Mouse (Mus musculus) urinary bladder, adult 2 months (tissue): ENCODE data around the gene Gm5890. TPM values are rescaled to one million over a fixed set of nuclear protein-coding genes. Genes with fewer than 3 reads are reported as not detected.
"Not testable (repeated sequence)": the region's sequence is repeated elsewhere in the genome, so short reads cannot be mapped to it uniquely, and the experiment has no call there.

ENCODE experiments used
- DNase-seq: peaks from one replicate; pipeline ENCODE4 v3.0.0; 2022; ENCODE audit warnings: low spot score
- polyA plus RNA-seq: library from polyadenylated mRNA; depleted of rRNA; stranded (reverse); fragments of >200 nt; gene quantifications from 2 replicates; pipeline ENCODE4 v1.2.3, GENCODE M21; 2012; rRNA removed

Gm5890 gene
- polyA plus RNA-seq = not detected in 2 replicates

DNA sequence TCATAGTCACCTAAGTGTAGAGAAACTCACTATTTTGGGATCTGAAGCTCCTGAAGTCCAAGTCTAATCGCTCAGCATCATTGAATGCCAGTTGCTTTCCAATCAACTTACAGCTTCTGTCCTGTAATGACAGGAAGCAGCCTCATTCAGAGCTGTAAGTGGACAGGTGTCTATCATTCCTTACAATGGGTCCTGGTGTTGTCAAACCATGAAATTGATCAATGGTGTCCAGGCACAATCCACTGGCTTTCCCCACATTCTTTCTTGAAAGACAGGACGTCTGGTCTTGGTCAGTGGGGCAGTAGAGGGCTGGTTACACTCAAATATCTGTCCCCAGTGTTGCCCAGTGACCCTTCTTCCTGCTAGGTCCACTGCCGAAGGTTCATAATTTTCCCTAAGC is at the start of gene Gm5890:
TSS of gene Gm5890 (minus strand) at position 101 of the 400 bp plus-strand sequence.
- DNase-seq = not testable (repeated sequence)

DNA sequence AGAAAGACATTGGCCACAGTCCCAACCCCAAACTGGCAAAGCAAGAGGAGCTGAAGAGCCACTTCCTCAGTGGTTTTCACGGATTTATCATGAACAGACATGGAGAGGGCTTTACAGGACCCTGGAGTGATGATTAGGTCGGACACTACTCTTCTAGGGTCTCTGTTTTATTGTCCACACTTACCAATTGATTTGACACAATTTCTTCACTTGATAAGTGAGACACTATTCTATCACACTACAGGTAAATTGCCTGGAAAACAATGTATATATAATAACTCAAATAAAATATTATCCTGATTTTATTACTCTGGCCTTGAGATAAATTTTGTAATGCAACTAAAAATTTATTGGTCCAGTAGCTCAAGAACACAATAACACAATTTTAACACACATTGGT is 28.9 kb downstream of the Gm5890 start, which contains the start of gene Gm4498:
TSS of gene Gm4498 (minus strand) at position 101 of the 400 bp plus-strand sequence.
- not testable (repeated sequence) for DNase-seq

Other genes with a start within 250 kb of the Gm5890 start
- not detected in 2 replicates for gene Vmn1r91, start 163.2 kb downstream of the Gm5890 start, polyA plus RNA-seq
- not detected in 2 replicates for gene Gm16442, start 140.3 kb downstream of the Gm5890 start, polyA plus RNA-seq
- not detected in 2 replicates for gene Vmn1r93, start 123.7 kb downstream of the Gm5890 start, polyA plus RNA-seq
- not detected in 2 replicates for gene Vmn1r94, start 94.5 kb downstream of the Gm5890 start, polyA plus RNA-seq
- gene Vmn1r95, start 69.1 kb downstream of the Gm5890 start, polyA plus RNA-seq = not detected in 2 replicates
- not detected in 2 replicates for gene Gm6164, start 57.2 kb downstream of the Gm5890 start, polyA plus RNA-seq
- gene Gm4498, start 29.0 kb downstream of the Gm5890 start, polyA plus RNA-seq = not detected in 2 replicates
- not detected in 2 replicates for gene Gm4133, start 71.2 kb upstream of the Gm5890 start, polyA plus RNA-seq
- not detected in 2 replicates for gene Gm5728, start 112.6 kb upstream of the Gm5890 start, polyA plus RNA-seq
- gene Vmn1r100, start 155.1 kb upstream of the Gm5890 start, polyA plus RNA-seq = not detected in 2 replicates
- not detected in 2 replicates for gene Vmn1r101, start 179.8 kb upstream of the Gm5890 start, polyA plus RNA-seq
- gene Gm10670, start 212.1 kb upstream of the Gm5890 start, polyA plus RNA-seq = not detected in 2 replicates
- not detected in 2 replicates for gene Vmn1r103, start 247.7 kb upstream of the Gm5890 start, polyA plus RNA-seq